Mouse (Mus musculus): ENCODE results near the gene Svip. TPM values are rescaled to one million over a fixed set of nuclear protein-coding genes. Genes with fewer than 3 reads are reported as not detected.

The Svip gene
- total and polyA plus RNA-seq, 2 experiments from 2014 or later = 11.4 to 11.8 TPM

DNA sequence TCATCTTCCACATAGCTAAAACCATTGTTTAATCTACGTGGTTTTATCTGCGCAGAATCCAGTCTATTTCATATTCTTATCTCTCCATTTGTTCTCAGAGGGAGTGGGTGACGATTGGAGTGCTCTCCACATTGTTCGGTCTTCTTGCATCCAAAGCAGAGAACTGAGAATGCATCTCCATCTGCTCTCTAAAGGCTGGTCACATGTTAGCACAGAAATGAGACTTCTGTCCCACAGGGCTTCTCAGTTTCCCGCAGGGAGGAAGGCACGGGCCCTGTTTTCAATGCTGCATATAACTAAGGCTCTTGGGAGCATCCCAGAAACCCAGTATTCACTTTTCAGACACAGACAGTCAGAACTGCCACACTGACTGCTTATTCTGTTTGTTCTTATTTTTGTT is 20.1 kb downstream of the Svip start:
- H3K36me3 ChIP-seq (replicated peaks; ENCODE audit: control insufficient read depth, insufficient read depth, low read length) = no peaks in the 10 kb centered on the region
- no peak overlapping the region for H3K27ac ChIP-seq (ENCODE audit: low read depth)
- 62% methylated on average over 6 of the region's 6 CpGs for WGBS
- H3K9ac ChIP-seq (replicated peaks; ENCODE audit: low read depth, low read length) = no peak overlapping the region
- no peak overlapping the region for H3K4me3 ChIP-seq (ENCODE audit: low read depth, low read length)
- peaks cover 7% of the 10 kb centered on the region for H3K4me1 ChIP-seq (ENCODE audit: control insufficient read depth, insufficient read depth)
- H3K27me3 ChIP-seq (ENCODE audit: control insufficient read depth, insufficient read depth, low read length) = no peaks in the 10 kb centered on the region
- no peaks in the 10 kb centered on the region for H3K9me3 ChIP-seq (replicated peaks; ENCODE audit: control insufficient read depth, low read length)
- TF ChIP-seq CTCF (IDR thresholded peaks at IDR 0.05; ENCODE audit: low read depth) = no peak
- no peak for TF ChIP-seq EP300 (IDR thresholded peaks at IDR 0.05; ENCODE audit: low read depth)
- ATAC-seq (ENCODE audit: insufficient read depth, low read depth) (no peak), DNase-seq (ENCODE audit: low spot score) (no peak)
- no peak overlapping the region for H3K4me2 ChIP-seq (ENCODE audit: low read depth, low read length)

DNA sequence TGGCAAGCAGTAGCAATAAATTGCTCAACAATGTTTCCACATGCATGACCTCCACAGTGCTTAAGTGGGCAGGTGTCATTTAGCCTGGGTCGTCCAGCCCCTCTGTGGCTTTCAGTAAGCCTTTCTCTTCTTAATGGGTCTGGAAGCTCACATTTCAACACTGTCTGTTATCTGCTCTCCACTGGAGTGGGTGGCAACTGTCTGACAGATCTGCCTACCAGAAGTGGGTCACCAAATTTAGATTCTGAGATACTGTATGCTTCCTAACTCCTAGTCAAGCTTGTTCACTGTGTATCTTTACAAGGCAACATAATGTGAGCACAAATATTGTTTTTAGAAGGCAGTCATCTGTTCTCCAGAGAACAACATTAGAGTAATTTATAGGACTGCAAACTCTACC is 23.5 kb downstream of the Svip start:
- H3K4me2 ChIP-seq (ENCODE audit: low read depth, low read length) = no peak overlapping the region
- no peaks in the 10 kb centered on the region for H3K36me3 ChIP-seq (replicated peaks; ENCODE audit: control insufficient read depth, insufficient read depth, low read length)
- no peak for ATAC-seq (ENCODE audit: insufficient read depth, low read depth)
- H3K27ac ChIP-seq (ENCODE audit: low read depth) = no peak overlapping the region
- TF ChIP-seq EP300 (IDR thresholded peaks at IDR 0.05; ENCODE audit: low read depth) (no peak), CTCF (IDR thresholded peaks at IDR 0.05; ENCODE audit: low read depth) (no peak)
- no peak overlapping the region for H3K9ac ChIP-seq (replicated peaks; ENCODE audit: low read depth, low read length)
- no peaks in the 10 kb centered on the region for H3K27me3 ChIP-seq (ENCODE audit: control insufficient read depth, insufficient read depth, low read length)
- H3K4me3 ChIP-seq (ENCODE audit: low read depth, low read length) = no peak overlapping the region
- WGBS = 16% methylated on average over 1 of the region's 1 CpGs
- no peak for DNase-seq (ENCODE audit: low spot score)
- peaks cover 7% of the 10 kb centered on the region for H3K4me1 ChIP-seq (ENCODE audit: control insufficient read depth, insufficient read depth)
- no peaks in the 10 kb centered on the region for H3K9me3 ChIP-seq (replicated peaks; ENCODE audit: control insufficient read depth, low read length)

DNA sequence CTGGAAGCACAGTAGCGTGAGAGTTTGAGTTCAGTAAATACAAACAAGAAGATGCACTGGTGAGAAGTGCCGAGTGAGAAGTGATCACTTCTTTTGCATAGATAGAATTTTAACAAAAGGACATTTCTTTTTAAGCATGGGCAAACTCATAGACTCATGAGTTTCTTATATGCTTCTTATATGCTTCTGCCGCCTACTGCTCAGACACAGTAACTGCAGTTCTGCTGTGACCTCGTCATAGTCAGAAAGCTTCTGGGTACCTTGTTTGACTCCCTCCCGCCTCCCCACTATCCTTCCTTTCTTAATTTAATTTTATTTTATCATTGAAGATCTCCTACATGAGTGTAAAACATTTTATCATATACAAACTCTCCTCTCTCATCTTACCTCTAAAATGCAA is 26.5 kb downstream of the Svip start:
- no peaks in the 10 kb centered on the region for H3K27me3 ChIP-seq (ENCODE audit: control insufficient read depth, insufficient read depth, low read length)
- 40% methylated on average over 5 of the region's 5 CpGs for WGBS
- DNase-seq (ENCODE audit: low spot score) (peak; percentile 19), ATAC-seq (ENCODE audit: insufficient read depth, low read depth) (no peak)
- H3K4me3 ChIP-seq (ENCODE audit: low read depth, low read length) = no peak overlapping the region
- H3K9ac ChIP-seq (replicated peaks; ENCODE audit: low read depth, low read length) = no peak overlapping the region
- no peaks in the 10 kb centered on the region for H3K9me3 ChIP-seq (replicated peaks; ENCODE audit: control insufficient read depth, low read length)
- H3K4me2 ChIP-seq (ENCODE audit: low read depth, low read length) = no peak overlapping the region
- no peaks in the 10 kb centered on the region for H3K36me3 ChIP-seq (replicated peaks; ENCODE audit: control insufficient read depth, insufficient read depth, low read length)
- peaks cover 7% of the 10 kb centered on the region for H3K4me1 ChIP-seq (ENCODE audit: control insufficient read depth, insufficient read depth)
- no peak for TF ChIP-seq EP300 (IDR thresholded peaks at IDR 0.05; ENCODE audit: low read depth)
- peak; percentile 48 for TF ChIP-seq CTCF (IDR thresholded peaks at IDR 0.05; ENCODE audit: low read depth)
- no peak overlapping the region for H3K27ac ChIP-seq (ENCODE audit: low read depth)

DNA sequence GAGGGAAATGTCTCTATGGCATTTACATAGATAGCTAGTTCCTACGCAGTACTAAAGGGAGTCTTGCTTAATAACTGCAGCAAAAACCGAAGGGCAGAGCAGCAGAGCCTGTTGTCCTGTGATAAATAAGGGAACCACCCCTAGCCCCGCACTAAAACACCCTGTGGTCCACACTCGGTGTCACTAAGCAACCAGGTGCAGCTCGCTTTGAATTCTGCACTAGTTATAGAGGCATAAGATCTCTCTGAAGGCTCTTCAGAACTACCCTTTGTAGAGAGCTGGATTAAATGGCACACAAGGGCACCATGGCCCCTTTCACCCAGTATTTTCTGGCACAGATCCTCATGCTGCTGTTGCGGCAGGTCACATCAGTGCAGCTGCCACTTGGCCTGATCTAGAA is 30.6 kb downstream of the Svip start:
- no peak for TF ChIP-seq EP300 (IDR thresholded peaks at IDR 0.05; ENCODE audit: low read depth)
- no peak for TF ChIP-seq CTCF (IDR thresholded peaks at IDR 0.05; ENCODE audit: low read depth)
- no peak overlapping the region for H3K27ac ChIP-seq (ENCODE audit: low read depth)
- no peak overlapping the region for H3K4me3 ChIP-seq (ENCODE audit: low read depth, low read length)
- no peaks in the 10 kb centered on the region for H3K4me1 ChIP-seq (ENCODE audit: control insufficient read depth, insufficient read depth)
- no peak for ATAC-seq (ENCODE audit: insufficient read depth, low read depth)
- H3K9ac ChIP-seq (replicated peaks; ENCODE audit: low read depth, low read length) = no peak overlapping the region
- no peaks in the 10 kb centered on the region for H3K27me3 ChIP-seq (ENCODE audit: control insufficient read depth, insufficient read depth, low read length)
- no peak overlapping the region for H3K4me2 ChIP-seq (ENCODE audit: low read depth, low read length)
- no peaks in the 10 kb centered on the region for H3K36me3 ChIP-seq (replicated peaks; ENCODE audit: control insufficient read depth, insufficient read depth, low read length)
- no peaks in the 10 kb centered on the region for H3K9me3 ChIP-seq (replicated peaks; ENCODE audit: control insufficient read depth, low read length)
- no peak for DNase-seq (ENCODE audit: low spot score)
- 62% methylated on average over 6 of the region's 6 CpGs for WGBS

DNA sequence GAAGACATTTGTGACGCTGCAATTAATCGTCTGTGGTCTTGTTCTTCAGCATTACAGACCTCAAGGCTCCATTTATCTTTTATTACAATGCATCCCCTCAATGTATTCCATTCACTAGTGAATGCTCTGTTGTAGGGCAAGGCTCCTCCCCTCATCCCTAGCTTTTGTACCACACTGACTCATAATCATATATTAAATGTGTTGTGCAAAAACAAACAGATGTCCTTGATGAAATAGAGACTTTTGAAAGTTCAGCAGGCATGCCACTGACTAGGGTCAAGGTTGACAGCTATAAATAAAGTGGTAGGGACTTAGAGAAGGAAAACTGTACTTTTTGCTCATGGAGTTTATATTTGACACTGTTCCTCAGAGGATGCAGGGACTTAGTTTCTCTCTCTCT is 32.3 kb downstream of the Svip start:
- Histone ChIP-seq H3K9me3 (replicated peaks; ENCODE audit: control insufficient read depth, low read length) (no peaks in the 10 kb centered on the region), H3K4me2 (ENCODE audit: low read depth, low read length) (no peak overlapping the region), H3K9ac (replicated peaks; ENCODE audit: low read depth, low read length) (no peak overlapping the region), H3K36me3 (replicated peaks; ENCODE audit: control insufficient read depth, insufficient read depth, low read length) (no peaks in the 10 kb centered on the region), H3K4me1 (ENCODE audit: control insufficient read depth, insufficient read depth) (no peaks in the 10 kb centered on the region), H3K27ac (ENCODE audit: low read depth) (no peak overlapping the region), H3K27me3 (ENCODE audit: control insufficient read depth, insufficient read depth, low read length) (no peaks in the 10 kb centered on the region), H3K4me3 (ENCODE audit: low read depth, low read length) (no peak overlapping the region)
- TF ChIP-seq EP300 (IDR thresholded peaks at IDR 0.05; ENCODE audit: low read depth) = no peak
- TF ChIP-seq CTCF (IDR thresholded peaks at IDR 0.05; ENCODE audit: low read depth) = no peak
- no peak for ATAC-seq (ENCODE audit: insufficient read depth, low read depth)
- no peak for DNase-seq (ENCODE audit: low spot score)
- WGBS = 80% methylated on average over 2 of the region's 2 CpGs

DNA sequence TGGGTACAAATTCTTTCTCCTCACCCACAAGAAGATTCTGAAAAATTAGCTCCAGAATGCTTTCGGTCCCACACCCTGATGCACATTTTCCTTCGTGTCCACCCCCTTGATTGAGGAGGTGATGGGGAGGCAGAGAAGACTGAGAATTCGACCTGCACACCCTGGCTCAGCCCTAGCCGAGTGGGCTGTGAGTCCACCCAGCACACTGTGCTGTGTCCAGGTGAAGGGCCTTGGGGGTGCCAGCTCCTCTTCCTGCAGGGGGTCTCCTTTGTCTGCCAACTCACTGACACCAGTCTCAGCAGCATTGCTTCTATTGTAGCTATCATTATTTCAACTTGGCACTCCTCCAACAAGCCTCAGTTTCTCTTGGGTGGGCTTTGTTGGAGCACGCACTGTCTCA is 32.7 kb downstream of the Svip start:
- Histone ChIP-seq H3K27me3 (ENCODE audit: control insufficient read depth, insufficient read depth, low read length) (no peaks in the 10 kb centered on the region), H3K9me3 (replicated peaks; ENCODE audit: control insufficient read depth, low read length) (no peaks in the 10 kb centered on the region), H3K9ac (replicated peaks; ENCODE audit: low read depth, low read length) (no peak overlapping the region), H3K4me3 (ENCODE audit: low read depth, low read length) (no peak overlapping the region), H3K36me3 (replicated peaks; ENCODE audit: control insufficient read depth, insufficient read depth, low read length) (no peaks in the 10 kb centered on the region), H3K4me1 (ENCODE audit: control insufficient read depth, insufficient read depth) (no peaks in the 10 kb centered on the region), H3K27ac (ENCODE audit: low read depth) (no peak overlapping the region), H3K4me2 (ENCODE audit: low read depth, low read length) (no peak overlapping the region)
- 69% methylated on average over 5 of the region's 5 CpGs for WGBS
- DNase-seq (ENCODE audit: low spot score) = no peak
- no peak for ATAC-seq (ENCODE audit: insufficient read depth, low read depth)
- TF ChIP-seq EP300 (IDR thresholded peaks at IDR 0.05; ENCODE audit: low read depth) (no peak), CTCF (IDR thresholded peaks at IDR 0.05; ENCODE audit: low read depth) (no peak)
